Mouse (Mus musculus) midbrain, embryonic 16.5 days (tissue): Measurements from ENCODE around the gene 3110082I17Rik. TPM values are rescaled to one million over a fixed set of nuclear protein-coding genes. Genes with fewer than 3 reads are reported as not detected.
"Not testable (repeated sequence)": the region's sequence is repeated elsewhere in the genome, so short reads cannot be mapped to it uniquely, and the experiment has no call there.

ENCODE experiments used
- ATAC-seq: fragments of 200-750 bp; cut with Nextera tagmentation; 2 replicates; pipeline ENCODE4 v1.8.0; 2017; ENCODE audit warnings: moderate TSS enrichment
- H3K27ac ChIP-seq: fragments of 300-500 bp; sonication (generic); 2 replicates; pipeline ENCODE4 v1.5.1; 2014; ENCODE audit warnings: mild to moderate bottlenecking, low read length, mixed read lengths
- H3K27me3 ChIP-seq: fragments of 300-500 bp; sonication (generic); 2 replicates; pipeline ENCODE4 v1.6.1; 2014; ENCODE audit warnings: low read depth, low read length, mixed read lengths; ENCODE audit not compliant: control insufficient read depth, insufficient read depth
- H3K36me3 ChIP-seq: fragments of 300-500 bp; sonication (generic); 2 replicates; pipeline ENCODE4 v1.6.1; 2014; ENCODE audit warnings: mild to moderate bottlenecking, low read length, moderate library complexity, mixed read lengths; ENCODE audit not compliant: control insufficient read depth, insufficient read depth
- H3K4me1 ChIP-seq: fragments of 300-500 bp; sonication (generic); 2 replicates; pipeline ENCODE4 v1.6.1; 2014; ENCODE audit warnings: mild to moderate bottlenecking, low read length, mixed read lengths; ENCODE audit not compliant: control insufficient read depth, insufficient read depth
- H3K4me2 ChIP-seq: fragments of 300-500 bp; sonication (generic); 2 replicates; pipeline ENCODE4 v1.6.1; 2014; ENCODE audit warnings: mild to moderate bottlenecking, low read length, mixed read lengths
- H3K4me3 ChIP-seq: fragments of 300-500 bp; sonication (generic); 2 replicates; pipeline ENCODE4 v1.5.1; 2014; ENCODE audit warnings: low read depth, mild to moderate bottlenecking, low read length, moderate library complexity, mixed read lengths
- H3K9ac ChIP-seq: fragments of 300-500 bp; sonication (generic); 2 replicates; pipeline ENCODE4 v1.6.1; 2014; ENCODE audit warnings: low read depth, low read length, mixed read lengths
- H3K9me3 ChIP-seq: fragments of 300-500 bp; sonication (generic); replicated peaks from 2 replicates; pipeline ENCODE4 v1.6.1; 2014; ENCODE audit warnings: mild to moderate bottlenecking, low read length, mixed read lengths; ENCODE audit not compliant: control insufficient read depth, poor library complexity, severe bottlenecking
- WGBS: fragments of 180-500 bp; shearing (Covaris S2); extraction: QIAGEN DNeasy Blood & Tissue Kit; methylation state at CpG from one replicate; pipeline ENCODE4 v1.1.7; 2014; 5-methylcytosine and 5-hydroxymethylcytosine counted together
- polyA plus RNA-seq: library from polyadenylated mRNA; unstranded; fragments of >200 nt; fragmentation: Nextera tagmentation; extraction: Ambion mirVana; gene quantifications from 2 replicates; pipeline ENCODE4 v1.2.1, GENCODE M21; 2015

Gene 3110082I17Rik
- polyA plus RNA-seq, 1 experiment from 2014 or later = 17.7 TPM

DNA sequence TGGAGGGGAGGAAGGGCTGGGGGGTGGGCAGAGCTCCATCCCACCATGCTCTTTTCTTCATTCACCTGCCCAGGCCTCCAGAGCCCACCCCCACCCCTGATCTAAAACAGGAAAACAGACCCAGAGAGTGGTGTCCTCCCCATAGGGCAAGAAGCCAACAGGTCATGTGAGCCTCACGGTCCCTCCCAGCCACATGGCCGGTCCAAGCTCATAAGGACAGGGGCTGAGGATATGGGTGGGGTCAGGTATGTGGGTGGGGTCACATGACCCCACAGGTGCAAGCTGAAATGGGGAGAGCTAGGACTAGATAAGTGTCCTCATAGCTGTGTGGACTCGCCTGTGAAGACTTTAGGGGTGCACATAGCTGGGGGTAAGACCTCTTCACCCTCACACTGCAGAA, 121.9 kb downstream of the 3110082I17Rik start:
- no peaks in the 10 kb centered on the region for H3K27me3 ChIP-seq
- H3K36me3 ChIP-seq = peaks cover 36% of the 10 kb centered on the region
- no peak overlapping the region for H3K9ac ChIP-seq
- H3K27ac ChIP-seq = no peak overlapping the region
- peaks cover 3% of the 10 kb centered on the region for H3K4me1 ChIP-seq
- H3K4me2 ChIP-seq = no peak overlapping the region
- no peak overlapping the region for H3K4me3 ChIP-seq
- H3K9me3 ChIP-seq = no peaks in the 10 kb centered on the region
- no peak for ATAC-seq
- 94% methylated on average over 3 of the region's 3 CpGs for WGBS

DNA sequence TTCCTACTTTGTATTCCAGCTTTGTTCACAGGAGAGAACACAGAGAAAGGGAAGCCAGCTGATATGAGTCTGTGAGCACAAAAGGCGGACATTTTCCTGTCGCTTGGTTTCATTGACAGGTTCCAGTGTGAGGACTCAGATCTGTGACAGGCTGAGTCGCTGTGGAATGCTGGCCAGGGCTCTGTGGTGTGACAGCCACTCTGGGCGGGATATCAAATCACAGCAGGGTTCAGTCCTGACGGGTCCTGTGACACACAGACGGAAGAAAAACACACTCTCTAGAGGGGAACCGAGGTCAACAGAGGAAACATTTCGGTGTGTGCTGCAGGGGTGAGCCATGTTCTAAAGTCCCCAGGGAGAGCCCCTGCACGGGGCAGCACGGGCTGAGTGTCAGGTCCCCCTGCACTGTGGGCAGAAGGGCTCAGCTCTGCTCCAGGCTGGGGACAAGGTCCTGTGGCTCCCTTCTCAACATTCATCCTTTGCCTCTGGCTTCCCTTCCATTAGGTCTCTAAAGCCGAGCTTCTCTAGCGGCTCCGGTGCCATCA, 122.4 kb downstream of the 3110082I17Rik start:
- Histone ChIP-seq H3K9ac (no peak overlapping the region), H3K36me3 (peaks cover 36% of the 10 kb centered on the region), H3K9me3 (no peaks in the 10 kb centered on the region), H3K4me2 (no peak overlapping the region), H3K4me3 (no peak overlapping the region), H3K4me1 (no peaks in the 10 kb centered on the region), H3K27me3 (no peaks in the 10 kb centered on the region), H3K27ac (no peak overlapping the region)
- 79% methylated on average over 13 of the region's 13 CpGs for WGBS
- no peak for ATAC-seq

DNA sequence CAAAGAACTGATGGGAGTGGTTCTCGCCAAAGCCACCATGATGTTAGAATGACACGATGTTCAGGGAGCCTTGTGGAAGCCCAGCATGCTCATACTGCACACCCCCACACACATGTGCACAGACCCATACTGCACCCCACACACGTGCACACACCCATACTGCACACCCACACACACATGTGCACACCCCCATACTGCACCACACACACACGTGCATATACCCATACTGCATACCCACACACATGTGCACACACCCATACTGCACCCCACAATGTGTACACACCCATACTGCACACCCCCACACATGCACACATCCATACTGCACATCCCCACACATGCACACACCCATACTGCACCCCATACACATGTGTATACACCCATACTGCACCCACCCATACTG, 124.7 kb downstream of the 3110082I17Rik start:
- Histone ChIP-seq H3K36me3 (peaks cover 26% of the 10 kb centered on the region), H3K27ac (no peak overlapping the region), H3K9ac (no peak overlapping the region), H3K4me1 (no peaks in the 10 kb centered on the region), H3K9me3 (no peaks in the 10 kb centered on the region), H3K4me3 (no peak overlapping the region), H3K27me3 (no peaks in the 10 kb centered on the region), H3K4me2 (no peak overlapping the region)
- 99% methylated on average over 4 of the region's 4 CpGs for WGBS
- no peak for ATAC-seq

DNA sequence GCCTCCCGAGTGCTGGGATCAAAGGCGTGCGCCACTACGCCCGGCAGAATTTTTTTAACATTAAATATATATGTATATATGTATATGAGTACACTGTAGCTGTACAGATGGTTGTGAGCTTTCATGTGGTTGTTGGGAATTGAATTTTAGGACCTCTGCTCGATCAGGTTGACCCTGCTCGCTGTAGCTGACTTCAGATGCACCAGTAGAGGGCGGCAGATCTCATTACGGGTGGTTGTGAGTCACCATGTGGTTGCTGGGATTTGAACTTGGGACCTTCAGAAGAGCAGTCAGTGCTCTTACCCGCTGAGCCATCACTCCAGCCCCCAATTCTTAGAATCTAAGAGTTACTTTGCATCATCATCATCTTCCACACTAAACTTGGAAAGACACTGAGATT, 125.9 kb downstream of the 3110082I17Rik start:
- H3K4me3 ChIP-seq, H3K27me3 ChIP-seq, H3K4me1 ChIP-seq, H3K4me2 ChIP-seq, H3K27ac ChIP-seq, ATAC-seq, H3K9me3 ChIP-seq, H3K9ac ChIP-seq: not testable (repeated sequence)
- 86% methylated on average over 10 of the region's 10 CpGs for WGBS
- H3K36me3 ChIP-seq = peaks cover 21% of the 10 kb centered on the region

DNA sequence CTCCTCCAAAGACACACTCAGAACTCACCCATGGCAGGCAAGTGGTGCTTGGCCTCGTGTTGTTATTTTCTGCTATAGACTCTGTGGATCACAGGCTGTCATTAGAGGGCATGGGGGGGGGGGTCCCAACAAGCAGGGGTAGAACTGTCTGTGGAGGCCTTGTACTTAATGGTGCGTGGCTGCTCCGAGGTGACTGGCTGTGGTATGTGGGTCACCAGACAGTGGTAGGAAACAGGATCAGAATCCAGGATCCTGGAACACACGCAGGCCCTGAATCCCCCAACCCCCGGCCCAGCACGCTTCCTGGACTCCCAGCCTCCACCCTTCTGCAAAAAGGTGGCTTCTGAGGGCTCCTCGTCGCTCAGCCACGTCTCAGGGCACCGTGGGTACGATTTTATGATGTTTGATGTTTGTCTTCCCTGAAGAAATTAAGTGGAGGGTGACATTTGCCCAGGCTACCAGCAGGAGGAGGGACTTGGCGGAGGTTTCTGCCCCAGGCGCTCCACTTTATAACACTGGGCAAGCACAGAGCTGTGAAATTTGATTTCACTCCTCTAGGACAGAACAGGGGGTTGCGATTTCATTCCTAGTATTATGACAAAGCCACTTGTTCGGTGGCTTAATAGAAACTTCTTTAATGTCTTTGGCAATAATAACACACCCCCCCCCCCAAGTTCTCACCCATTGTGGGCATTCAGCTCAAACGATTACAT, 126.9 kb downstream of the 3110082I17Rik start:
- 76% methylated on average over 16 of the region's 16 CpGs for WGBS
- no peak for ATAC-seq

DNA sequence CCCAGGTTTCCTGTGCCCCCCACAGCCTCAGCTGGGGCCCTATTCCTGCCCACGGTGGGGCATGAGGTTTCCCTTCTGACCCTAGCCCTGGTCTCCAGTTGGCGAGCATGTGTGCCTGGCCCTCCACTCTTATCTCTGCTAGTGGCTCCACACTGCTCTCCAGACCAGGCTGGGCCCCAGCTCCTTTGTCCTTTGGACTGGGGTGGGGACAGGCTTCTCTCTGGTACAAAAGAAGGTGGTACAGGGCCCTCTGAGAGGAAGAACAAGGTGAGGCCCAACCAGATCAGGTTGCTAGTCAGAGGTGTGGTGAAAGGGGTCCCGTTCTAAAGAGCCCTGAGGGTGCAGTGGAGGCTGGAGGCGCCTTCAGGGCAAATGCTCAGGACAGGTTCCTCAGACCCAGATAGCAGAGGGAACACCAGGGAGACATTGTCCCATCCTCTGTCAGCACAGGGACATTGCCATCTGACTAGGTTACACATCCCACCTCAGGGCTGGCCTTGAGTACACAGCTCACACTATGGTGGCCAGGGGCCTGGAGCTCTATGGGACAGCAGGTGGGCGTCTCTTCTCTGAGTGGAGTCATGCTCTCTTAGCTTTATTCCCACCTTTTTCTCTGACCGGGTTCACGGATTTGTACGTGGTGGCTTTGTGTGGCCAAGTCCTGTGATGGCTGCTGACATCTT, 127.6 kb downstream of the 3110082I17Rik start:
- Histone ChIP-seq H3K4me2 (no peak overlapping the region), H3K4me3 (no peak overlapping the region), H3K9ac (no peak overlapping the region), H3K27ac (no peak overlapping the region), H3K4me1 (no peaks in the 10 kb centered on the region), H3K27me3 (no peaks in the 10 kb centered on the region; the same call in 1 of the 2 replicates), H3K36me3 (peaks cover 11% of the 10 kb centered on the region; the same call in 1 of the 2 replicates), H3K9me3 (no peaks in the 10 kb centered on the region)
- no peak for ATAC-seq
- 87% methylated on average over 8 of the region's 8 CpGs for WGBS

More for the DNA sequence above, 126.9 kb downstream of the 3110082I17Rik start:
- Histone ChIP-seq H3K27me3 (no peaks in the 10 kb centered on the region; the same call in 1 of the 2 replicates), H3K27ac (no peak overlapping the region), H3K4me1 (no peaks in the 10 kb centered on the region), H3K4me2 (no peak overlapping the region), H3K9ac (no peak overlapping the region), H3K36me3 (peaks cover 15% of the 10 kb centered on the region), H3K4me3 (no peak overlapping the region), H3K9me3 (no peaks in the 10 kb centered on the region)

DNA sequence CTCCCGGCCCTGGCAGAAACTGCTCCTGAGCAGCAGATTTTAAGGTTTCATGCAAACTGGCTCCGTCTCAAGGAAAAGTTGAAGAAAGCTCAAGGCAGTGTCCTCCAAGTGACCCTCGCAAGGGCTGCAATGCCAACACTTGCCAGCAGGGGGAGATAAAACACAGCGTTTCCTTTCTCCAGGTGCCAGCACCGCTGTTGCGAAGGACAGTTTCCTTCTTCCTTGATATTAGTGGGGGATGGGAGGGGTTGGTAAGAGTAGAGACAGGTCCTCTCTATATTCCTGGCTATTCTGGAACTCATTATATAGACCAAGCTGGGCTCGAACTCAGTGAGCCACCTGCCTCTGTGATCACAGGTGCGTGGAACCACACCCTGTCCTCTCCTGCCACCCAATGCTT, 128.6 kb downstream of the 3110082I17Rik start:
- peaks cover 6% of the 10 kb centered on the region; the same call in 1 of the 2 replicates for H3K36me3 ChIP-seq
- no peak for ATAC-seq

DNA sequence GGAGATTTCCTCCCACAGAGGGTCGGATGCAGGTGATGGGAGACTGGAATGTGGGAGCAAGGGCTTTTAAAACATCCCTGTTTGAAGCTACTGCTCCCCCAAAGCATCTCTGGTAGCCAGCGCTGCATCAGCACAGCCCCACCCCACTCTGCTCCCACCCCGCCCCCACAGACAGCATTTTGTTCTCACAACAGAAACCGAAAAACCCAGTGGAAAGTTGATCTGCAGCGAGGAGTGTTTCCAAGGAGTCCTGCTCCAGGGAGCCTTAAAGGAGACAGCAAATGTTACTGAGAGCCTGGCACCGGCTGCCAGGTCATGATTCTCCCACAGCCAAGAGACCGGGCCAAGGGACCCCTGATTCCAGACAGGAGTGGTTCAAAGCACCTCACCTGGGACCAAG, 129.6 kb downstream of the 3110082I17Rik start:
- H3K9ac ChIP-seq = no peak overlapping the region
- no peak overlapping the region for H3K4me3 ChIP-seq
- H3K27ac ChIP-seq = no peak overlapping the region
- 70% methylated on average over 7 of the region's 7 CpGs for WGBS
- no peaks in the 10 kb centered on the region for H3K9me3 ChIP-seq
- ATAC-seq = no peak
- H3K36me3 ChIP-seq = peaks cover 3% of the 10 kb centered on the region; the same call in 1 of the 2 replicates
- peaks cover 2% of the 10 kb centered on the region; the same call in 1 of the 2 replicates for H3K27me3 ChIP-seq
- no peak overlapping the region for H3K4me2 ChIP-seq
- H3K4me1 ChIP-seq = peaks cover 1% of the 10 kb centered on the region; the same call in 1 of the 2 replicates

More for the DNA sequence above, 128.6 kb downstream of the 3110082I17Rik start:
- Histone ChIP-seq H3K27me3 (no peaks in the 10 kb centered on the region; the same call in 1 of the 2 replicates), H3K4me2 (no peak overlapping the region), H3K4me3 (no peak overlapping the region), H3K4me1 (no peaks in the 10 kb centered on the region), H3K9me3 (no peaks in the 10 kb centered on the region), H3K9ac (no peak overlapping the region), H3K27ac (no peak overlapping the region)
- WGBS = 19% methylated on average over 8 of the region's 8 CpGs

DNA sequence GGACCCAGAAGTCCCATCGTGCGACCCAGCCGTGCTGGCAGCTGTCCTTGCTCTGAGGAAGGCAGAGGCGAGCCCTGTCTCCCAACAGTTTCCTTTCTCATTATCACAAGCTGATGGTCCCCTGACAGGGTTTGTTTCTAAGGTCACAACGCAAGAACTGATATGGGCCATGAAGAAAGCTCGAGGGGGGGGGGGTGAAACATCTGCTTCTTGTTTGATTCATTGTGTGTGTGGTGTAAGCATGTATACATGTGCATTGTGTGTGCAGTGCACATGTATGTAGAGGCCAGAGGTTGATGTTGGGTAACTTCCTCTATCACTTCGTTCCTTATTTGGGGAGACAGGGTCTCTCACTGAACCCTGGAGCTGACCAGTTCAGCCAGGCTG, 132.7 kb downstream of the 3110082I17Rik start:
- Histone ChIP-seq H3K4me1 (peaks cover 15% of the 10 kb centered on the region), H3K36me3 (no peaks in the 10 kb centered on the region), H3K27ac (no peak overlapping the region), H3K4me3 (no peak overlapping the region), H3K27me3 (peaks cover 8% of the 10 kb centered on the region; the same call in 1 of the 2 replicates), H3K9ac (no peak overlapping the region), H3K4me2 (no peak overlapping the region), H3K9me3 (no peaks in the 10 kb centered on the region)
- 81% methylated on average over 7 of the region's 7 CpGs for WGBS
- ATAC-seq = no peak
